ENCODE assay signal across 15 mouse cellular contexts in genomic region chr6:66840631-66841030, GRCm38 (mm10). TPM values are rescaled to one million over a fixed set of nuclear protein-coding genes. Genes with fewer than 3 reads are reported as not detected.
DNase-seq lines count a peak whose midpoint lies in the region; ATAC-seq lines count a peak whose summit lies in the region.
"Not testable (repeated sequence)": the region's sequence is repeated elsewhere in the genome, so short reads cannot be mapped to it uniquely, and the experiment has no call there.
"Had no signal": no experiment of that assay in that cellular context is flagged by ENCODE, and none has a peak within 500 bp of the region (broad histone marks: within the 10 kb centered on the region; RNA-seq: fewer than 3 reads in every experiment).

No protein-coding gene starts in this region.

- H3K27me3 ChIP-seq in embryonic facial prominence, embryonic 10.5 days (replicated peaks; ENCODE audit: low read depth, poor library complexity, severe bottlenecking); limb, embryonic 11.5 days (ENCODE audit: control insufficient read depth, insufficient read depth, low read length): not testable (repeated sequence)

- not testable (repeated sequence) for H3K9ac ChIP-seq in limb, embryonic 11.5 days (ENCODE audit: low read length)

- not testable (repeated sequence) for ATAC-seq in limb, embryonic 11.5 days (ENCODE audit: insufficient number of reproducible peaks, low FRiP score, low TSS enrichment, low read depth)

- intact Hi-C loops in heart, postnatal 14 days (cut with DNase I): loop anchor here (5.0 to 10.0 kb wide), 2 partner anchors 194 to 317 kb away; partner anchors contain the start of gene Gadd45a

- H3K36me3 ChIP-seq in embryonic facial prominence, embryonic 10.5 days (replicated peaks); limb, embryonic 11.5 days (ENCODE audit: control insufficient read depth, insufficient read depth, low read length): not testable (repeated sequence)

- H3K27ac ChIP-seq in embryonic facial prominence, embryonic 10.5 days (replicated peaks); limb, embryonic 11.5 days (replicated peaks; ENCODE audit: low read depth, low read length): not testable (repeated sequence)

- H3K4me3 ChIP-seq in embryonic facial prominence, embryonic 10.5 days; limb, embryonic 11.5 days (ENCODE audit: low read depth, low read length): not testable (repeated sequence)

- not testable (repeated sequence) for H3K4me2 ChIP-seq in limb, embryonic 11.5 days (ENCODE audit: low read depth, severe bottlenecking)

- DNase-seq in MEL-GATA-1-ER (ENCODE audit: extremely low read depth, low read depth): peak; percentile 25
- peak; percentile 10 for DNase-seq in c-Kit-positive CD71-positive TER-119-negative erythroid progenitor cells, embryonic 14.5 days (ENCODE audit: low read depth)
- DNase-seq in embryonic facial prominence, embryonic 10.5 days (ENCODE audit: low spot score): peak; percentile 22
- peak; percentile 20 to 56 for DNase-seq in heart, postnatal 14 days
- DNase-seq in kidney, postnatal 25 days: peak; percentile 42 to 63
- peak; percentile 27 for DNase-seq in limb, embryonic 11.5 days (ENCODE audit: low spot score)
- DNase-seq in neural tube, embryonic 10.5 days (ENCODE audit: extremely low spot score, low spot score): peak; percentile 19
- peak; percentile 19 for DNase-seq in thymus, postnatal 14 days

- WGBS in embryonic facial prominence, embryonic 10.5 days: 13% methylated on average over 1 of the region's 1 CpGs
- WGBS in limb, embryonic 11.5 days: 7% methylated on average over 1 of the region's 1 CpGs

- not testable (repeated sequence) for H3K9me3 ChIP-seq in embryonic facial prominence, embryonic 10.5 days; limb, embryonic 11.5 days (ENCODE audit: control insufficient read depth, low read length)

- H3K4me1 ChIP-seq in embryonic facial prominence, embryonic 10.5 days; limb, embryonic 11.5 days (ENCODE audit: control insufficient read depth, insufficient read depth, low read length): not testable (repeated sequence)

RNA-seq across cellular contexts. Expression of gene Vmn1r39, which starts 30.2 kb away (rescaled TPM):
- not detected in 2 replicates for polyA plus RNA-seq in embryonic facial prominence, embryonic 10.5 days (2016; fragmentation: Nextera tagmentation; extraction: Ambion mirVana)
- total RNA-seq in heart, postnatal 14 days (2021): not detected
- not detected in 2 replicates for polyA plus RNA-seq in limb, embryonic 11.5 days (2014; fragmentation: Nextera tagmentation; extraction: Ambion mirVana)
- total RNA-seq: granulocyte monocyte progenitor cell, adult 5-6 weeks; monocyte, adult 5-6 weeks had no signal
- polyA plus RNA-seq: activated CD4-positive, CD25-positive, alpha-beta regulatory T cell, adult 4 months; erythroblast, embryonic 14.5 days; intestine, embryonic 15.5 days; liver, embryonic 13.5 days; urinary bladder, adult 2 months had no signal

RNA-seq across cellular contexts. Expression of gene Gng12, which starts 55.6 kb away (rescaled TPM):
- 54.8 and 58.6 TPM in 2 replicates for polyA plus RNA-seq in embryonic facial prominence, embryonic 10.5 days (2016; fragmentation: Nextera tagmentation; extraction: Ambion mirVana)
- 10 to 100 TPM; 49.7 to 52.0 TPM for total RNA-seq in heart, postnatal 14 days (2021)
- 72.2 and 73.0 TPM in 2 replicates for polyA plus RNA-seq in limb, embryonic 11.5 days (2014; fragmentation: Nextera tagmentation; extraction: Ambion mirVana)

RNA-seq across cellular contexts. Expression of gene Vmn1r38, which starts 58.2 kb away (rescaled TPM):
- not detected in 2 replicates for polyA plus RNA-seq in embryonic facial prominence, embryonic 10.5 days (2016; fragmentation: Nextera tagmentation; extraction: Ambion mirVana)
- total RNA-seq in heart, postnatal 14 days (2021): not detected
- polyA plus RNA-seq in limb, embryonic 11.5 days (2014; fragmentation: Nextera tagmentation; extraction: Ambion mirVana): not detected in 2 replicates
- total RNA-seq: granulocyte monocyte progenitor cell, adult 5-6 weeks; monocyte, adult 5-6 weeks had no signal
- polyA plus RNA-seq: activated CD4-positive, CD25-positive, alpha-beta regulatory T cell, adult 4 months; erythroblast, embryonic 14.5 days; intestine, embryonic 15.5 days; liver, embryonic 13.5 days; urinary bladder, adult 2 months had no signal
